Mouse (Mus musculus) olfactory bulb, adult 2 months (tissue): ENCODE results near the gene Tbc1d4.

ENCODE experiments used
- CTCF ChIP-seq: fragments of 200-500 bp; IDR thresholded peaks from 2 replicates; pipeline ENCODE4 v1.5.1; 2012; ENCODE audit warnings: low read depth, mild to moderate bottlenecking, low read length, moderate library complexity; ENCODE audit not compliant: insufficient read depth
- POLR2A ChIP-seq: fragments of 200-500 bp; IDR thresholded peaks from 2 replicates; pipeline ENCODE4 v1.6.1; 2012; ENCODE audit warnings: mild to moderate bottlenecking, low read depth, low read length, moderate library complexity; ENCODE audit not compliant: insufficient read depth

- TF ChIP-seq POLR2A, result no peak
- TF ChIP-seq CTCF, result no peak
These were observed 76.8 kb downstream of the Tbc1d4 start for GRCm38 (mm10) chr14:101532090-101532695.
